Mouse (Mus musculus): ENCODE data around the gene Mapkapk3.
"Not testable (repeated sequence)": the region's sequence is repeated elsewhere in the genome, so short reads cannot be mapped to it uniquely, and the experiment has no call there.

The Mapkapk3 gene

DNA sequence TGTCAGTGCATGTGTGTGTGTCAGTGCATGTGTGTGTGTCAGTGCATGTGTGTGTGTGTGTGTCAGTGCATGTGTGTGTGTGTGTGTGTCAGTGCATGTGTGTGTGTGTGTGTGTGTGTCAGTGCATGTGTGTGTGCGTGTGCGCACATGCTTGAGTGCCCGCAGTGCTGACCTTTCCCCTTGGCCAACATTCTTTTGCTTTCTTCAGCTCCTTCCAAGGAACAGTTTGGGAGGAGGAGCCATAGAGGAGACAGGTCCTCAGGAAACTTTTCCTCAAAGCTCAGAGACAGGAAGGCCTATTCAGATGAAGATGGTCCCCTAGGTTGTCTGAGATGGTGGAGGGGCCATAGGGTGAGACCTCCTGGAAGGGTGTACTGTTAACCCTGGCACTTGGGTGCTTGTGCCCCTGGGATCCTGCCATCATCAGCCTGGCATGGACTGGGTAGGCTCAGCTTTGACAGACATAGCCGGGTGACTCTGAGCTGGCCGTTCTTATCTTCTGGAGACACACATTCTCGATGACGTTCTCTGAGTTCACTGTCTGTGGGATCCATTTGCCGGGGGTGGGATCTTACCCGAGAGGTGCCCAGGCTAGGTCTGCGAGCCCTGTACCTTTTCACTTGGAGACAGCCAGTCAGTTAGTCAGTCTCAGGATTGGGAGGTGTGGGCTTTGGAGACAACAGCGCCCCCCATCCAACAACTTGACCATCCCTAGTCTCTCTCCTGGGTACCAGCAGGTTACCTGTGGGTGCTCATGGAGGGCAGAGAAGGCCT is 17.6 kb upstream of the Mapkapk3 start:
- DNase-seq: no peak

DNA sequence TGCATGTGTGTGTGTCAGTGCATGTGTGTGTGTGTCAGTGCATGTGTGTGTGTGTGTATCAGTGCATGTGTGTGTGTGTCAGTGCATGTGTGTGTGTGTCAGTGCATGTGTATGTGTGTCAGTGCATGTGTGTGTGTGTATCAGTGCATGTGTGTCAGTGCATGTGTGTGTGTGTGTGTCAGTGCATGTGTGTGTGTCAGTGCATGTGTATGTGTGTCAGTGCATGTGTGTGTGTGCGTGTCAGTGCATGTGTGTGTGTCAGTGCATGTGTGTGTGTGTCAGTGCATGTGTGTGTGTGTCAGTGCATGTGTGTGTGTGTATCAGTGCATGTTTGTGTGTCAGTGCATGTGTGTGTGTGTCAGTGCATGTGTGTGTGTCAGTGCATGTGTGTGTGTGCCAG is 17.0 kb upstream of the Mapkapk3 start:
- DNase-seq: not testable (repeated sequence)

DNA sequence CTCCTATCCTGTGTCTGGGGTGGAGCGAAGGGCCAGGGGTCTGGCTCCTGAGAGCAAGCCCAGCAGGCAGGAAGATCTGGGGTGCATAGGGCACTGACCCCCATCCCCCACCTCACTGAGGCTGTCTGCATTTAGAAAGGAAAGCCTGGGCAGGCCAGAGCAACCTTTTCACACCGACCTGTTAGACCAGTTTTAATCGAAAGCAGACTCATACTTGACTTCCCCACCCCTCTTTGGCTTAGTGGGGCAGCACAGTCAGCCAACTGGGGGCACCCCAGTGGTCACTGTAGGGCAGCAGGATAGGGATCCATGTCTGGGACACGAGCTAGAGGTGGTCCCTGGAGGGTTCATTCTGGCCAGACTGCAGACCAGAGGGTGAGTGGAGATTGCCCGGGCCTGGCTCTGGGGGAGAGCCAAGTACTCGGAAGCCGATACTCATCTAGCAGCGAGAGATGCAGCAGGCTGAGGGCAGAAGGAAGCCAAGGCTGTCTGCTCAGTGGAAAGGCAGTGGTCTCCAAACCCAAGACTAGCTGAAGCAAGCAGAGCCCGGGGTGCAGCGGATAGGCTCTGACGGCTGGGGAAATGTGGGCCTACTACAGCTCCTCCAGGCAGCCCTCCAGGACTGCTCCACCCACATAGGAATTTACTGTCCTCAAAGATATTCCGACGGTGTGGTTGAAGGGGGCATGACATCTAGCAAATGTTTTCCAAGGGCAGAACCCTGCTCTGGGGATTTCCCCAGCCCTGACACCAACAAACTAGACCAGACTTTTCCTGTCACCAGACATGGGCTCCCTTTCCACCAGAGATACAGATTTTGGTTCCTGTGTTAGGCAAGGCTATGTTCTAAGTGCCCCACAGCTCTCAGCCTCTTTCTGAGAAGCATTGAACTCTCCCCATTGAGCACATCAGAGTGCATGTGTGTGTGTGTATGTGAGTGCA is 16.2 kb upstream of the Mapkapk3 start:
- no peak for DNase-seq

DNA sequence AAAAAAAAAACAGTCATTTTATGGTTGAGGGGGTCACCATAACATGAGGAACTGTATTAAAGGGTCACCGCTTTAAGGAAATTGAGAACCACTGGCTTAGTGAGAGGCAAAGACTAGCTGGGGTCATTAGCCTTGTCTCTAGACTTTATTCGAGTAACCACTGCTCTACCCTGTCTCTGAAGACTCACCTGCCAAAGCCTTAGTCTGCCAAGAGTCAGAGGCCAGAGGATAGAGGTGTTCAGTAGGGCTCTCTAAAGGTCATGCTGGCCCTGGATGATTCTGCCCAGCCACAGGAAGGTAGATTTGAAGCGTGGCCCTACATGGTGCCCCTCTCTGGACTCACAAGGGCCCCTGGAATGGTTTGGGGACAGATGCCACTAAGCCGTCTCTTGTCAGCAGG is 15.3 kb upstream of the Mapkapk3 start:
- no peak for DNase-seq

DNA sequence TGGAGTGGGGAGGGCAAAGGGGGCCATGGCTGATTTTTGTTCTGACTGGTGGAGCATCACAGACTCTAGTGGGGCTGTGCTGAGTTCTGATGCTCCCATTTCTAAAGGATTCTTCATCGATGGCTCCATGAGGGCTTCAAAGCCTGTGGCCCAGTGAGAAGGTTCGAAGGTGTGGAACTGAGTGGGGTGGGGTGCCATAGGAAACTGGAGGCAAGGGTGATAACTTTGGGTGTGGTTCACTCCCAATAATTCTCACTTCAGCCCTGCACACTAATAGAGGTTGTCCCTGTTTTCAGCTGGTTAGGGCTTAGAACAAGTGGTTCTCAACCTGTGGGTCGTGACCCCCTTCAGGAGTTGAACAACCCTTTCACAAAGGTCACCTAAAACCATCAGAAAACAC is 14.7 kb upstream of the Mapkapk3 start:
- DNase-seq: no peak

DNA sequence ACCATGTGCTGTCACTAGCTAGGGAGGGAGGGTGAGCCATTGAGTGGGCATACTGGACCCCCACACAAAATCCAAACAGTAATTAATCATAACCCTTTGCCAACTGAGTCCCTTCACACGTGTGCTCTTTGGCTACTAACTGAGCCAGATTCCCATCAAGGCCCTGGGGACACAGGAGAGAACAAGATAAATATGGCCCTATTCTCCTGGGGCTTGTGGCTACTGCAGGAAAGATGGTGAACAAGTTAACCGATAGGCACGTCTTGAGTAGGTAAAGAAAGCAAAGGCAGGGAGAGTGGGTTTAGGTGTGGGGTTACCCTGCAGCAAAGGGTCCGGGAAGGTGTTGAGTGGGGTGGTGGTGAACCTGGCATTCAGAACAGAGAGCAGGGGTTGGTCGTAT is 14.2 kb upstream of the Mapkapk3 start:
- DNase-seq: no peak

DNA sequence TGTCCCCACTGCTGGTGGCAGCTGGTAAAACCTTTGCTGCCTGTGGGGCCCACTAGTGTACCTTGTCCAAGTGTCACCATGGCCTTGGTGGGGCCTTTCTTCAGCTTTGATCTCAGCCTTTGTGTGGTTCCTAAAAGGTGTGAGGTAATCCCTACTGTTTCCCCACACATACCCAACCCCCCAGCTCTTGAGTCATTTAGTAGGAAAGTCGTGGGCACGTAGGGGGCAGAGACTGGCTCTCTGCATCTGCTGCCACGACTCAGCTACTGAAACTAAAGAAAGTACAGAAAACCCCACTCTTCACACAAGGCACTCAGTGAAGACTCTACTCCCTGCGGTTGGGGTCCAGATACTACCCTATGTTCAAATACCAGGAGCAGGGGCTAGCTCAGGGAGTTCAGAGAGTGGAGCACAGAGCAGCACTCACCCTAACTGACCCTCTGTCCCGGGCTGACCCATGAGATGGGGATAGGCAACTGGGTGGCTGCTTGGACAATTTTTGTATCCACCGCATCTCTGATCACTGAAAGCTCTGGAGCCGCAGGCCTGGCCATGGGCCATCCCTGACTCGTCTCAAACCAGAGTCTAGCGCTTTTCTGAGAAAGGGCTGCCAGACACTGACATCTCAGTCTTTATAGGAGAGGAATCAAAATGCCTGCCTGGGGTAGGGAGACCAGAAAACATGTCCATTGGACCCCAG is 13.6 kb upstream of the Mapkapk3 start:
- DNase-seq: no peak

DNA sequence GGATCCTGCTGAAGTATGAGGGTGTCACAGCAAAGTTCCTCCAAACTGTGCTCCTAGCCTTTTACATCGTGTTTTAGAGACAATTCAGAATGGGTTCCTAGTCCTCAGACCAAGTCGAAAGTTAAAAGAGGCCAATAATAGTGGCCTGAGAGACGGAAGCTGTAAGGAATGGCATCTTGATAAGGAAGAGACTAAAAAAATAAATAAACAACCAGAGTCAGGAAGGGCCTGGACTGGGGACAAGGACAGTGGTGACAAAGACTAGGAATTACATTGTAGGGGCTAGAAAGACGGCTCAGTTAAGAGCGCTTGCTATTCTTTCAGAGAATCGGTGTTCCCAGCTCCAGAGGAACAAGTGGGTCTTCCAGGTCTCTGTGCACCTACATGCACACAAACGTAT is 12.9 kb upstream of the Mapkapk3 start:
- no peak for DNase-seq

DNA sequence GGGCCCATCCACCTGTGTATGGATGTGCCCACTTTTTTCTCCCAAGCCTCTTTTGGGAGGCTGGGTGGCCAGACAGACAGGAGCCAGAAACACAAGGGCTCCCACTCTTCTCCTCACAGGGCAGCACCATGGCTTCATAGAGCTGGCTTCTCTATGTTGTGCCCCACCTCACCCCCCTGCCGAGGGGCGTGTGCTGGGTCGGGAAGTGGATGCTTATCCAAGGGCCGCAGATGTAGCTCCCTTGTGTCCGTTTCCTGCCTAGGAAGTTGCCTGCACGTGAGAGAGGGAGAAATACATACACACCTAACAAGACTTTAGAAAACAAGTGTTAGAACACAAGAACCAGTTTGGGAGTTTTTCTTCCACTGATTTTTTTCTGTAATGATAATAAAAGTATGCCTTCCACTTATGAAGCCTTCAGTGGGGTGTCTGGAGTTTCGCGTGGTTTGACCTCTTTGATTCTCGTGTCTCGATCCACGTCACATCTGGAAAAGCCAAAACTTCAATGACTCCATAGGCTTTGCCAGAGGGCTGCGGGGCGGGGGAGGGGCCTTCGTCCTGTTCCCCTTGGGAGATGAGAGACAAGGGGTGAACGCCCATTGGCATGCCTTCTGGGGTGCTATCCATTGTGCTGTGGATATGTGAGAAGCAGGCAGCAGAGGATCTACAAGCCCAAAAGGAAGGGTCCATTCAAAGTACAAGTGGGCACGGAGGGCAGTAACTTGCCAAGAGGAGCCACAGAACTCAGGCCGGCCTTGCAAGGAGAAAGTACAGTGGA is 12.1 kb upstream of the Mapkapk3 start:
- no peak for DNase-seq

DNA sequence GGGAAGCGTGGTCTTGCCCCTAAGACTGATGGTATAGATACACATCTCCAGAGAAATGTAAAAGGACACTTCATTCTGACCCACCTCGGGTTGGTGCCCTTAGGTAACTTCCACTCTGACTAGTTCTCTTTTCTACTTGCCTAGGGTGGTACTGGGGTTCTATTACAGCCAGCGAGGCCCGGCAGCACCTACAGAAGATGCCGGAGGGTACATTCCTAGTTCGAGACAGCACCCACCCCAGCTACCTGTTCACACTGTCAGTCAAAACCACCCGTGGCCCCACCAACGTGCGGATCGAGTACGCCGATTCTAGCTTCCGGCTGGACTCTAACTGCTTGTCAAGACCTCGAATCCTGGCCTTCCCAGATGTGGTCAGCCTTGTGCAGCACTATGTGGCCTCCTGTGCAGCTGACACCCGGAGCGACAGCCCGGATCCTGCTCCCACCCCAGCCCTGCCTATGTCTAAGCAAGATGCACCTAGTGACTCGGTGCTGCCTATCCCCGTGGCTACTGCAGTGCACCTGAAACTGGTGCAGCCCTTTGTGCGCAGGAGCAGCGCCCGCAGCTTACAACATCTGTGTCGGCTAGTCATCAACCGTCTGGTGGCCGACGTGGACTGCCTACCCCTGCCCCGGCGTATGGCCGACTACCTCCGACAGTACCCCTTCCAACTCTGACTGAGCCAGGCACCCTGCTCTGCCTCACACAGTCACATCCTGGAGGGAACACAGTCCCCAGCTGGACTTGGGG is 10.7 kb upstream of the Mapkapk3 start:
- DNase-seq: no peak

DNA sequence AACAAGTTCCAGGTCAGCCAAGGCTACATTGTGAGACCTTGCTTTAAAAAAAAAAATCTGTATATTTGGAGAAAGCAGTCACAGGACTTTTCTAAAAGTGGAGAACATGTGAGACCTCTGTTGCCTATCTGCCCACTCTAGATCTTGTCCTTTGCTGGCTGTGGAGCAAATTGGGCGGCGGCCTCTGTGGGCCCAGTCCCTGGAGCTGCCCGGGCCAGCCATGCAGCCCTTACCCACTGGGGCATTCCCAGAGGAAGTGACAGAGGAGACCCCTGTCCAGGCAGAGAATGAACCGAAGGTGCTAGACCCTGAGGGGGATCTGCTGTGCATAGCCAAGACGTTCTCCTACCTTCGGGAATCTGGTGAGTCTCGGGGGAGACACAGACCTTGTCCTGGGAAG is 10.1 kb upstream of the Mapkapk3 start:
- no peak for DNase-seq

DNA sequence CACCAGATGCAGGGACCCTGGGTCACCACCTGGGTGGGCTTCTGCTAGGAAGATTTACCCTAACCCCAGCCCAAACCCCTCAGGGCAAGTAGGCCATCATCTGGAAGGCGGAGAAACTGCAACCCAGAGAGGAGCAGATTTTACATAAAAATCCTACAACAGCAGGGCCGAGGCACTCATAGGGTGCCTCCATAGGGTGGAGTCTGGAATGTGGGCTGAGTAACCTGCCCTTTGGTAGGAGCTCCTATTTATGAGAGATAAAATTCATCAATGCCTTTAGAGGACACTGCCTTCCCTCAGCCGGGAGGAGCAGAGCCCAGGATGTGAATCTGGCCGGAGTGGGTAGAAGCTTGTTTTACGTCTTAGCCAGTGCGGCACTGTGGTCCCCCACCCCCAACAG is 9.2 kb upstream of the Mapkapk3 start:
- DNase-seq: no peak

DNA sequence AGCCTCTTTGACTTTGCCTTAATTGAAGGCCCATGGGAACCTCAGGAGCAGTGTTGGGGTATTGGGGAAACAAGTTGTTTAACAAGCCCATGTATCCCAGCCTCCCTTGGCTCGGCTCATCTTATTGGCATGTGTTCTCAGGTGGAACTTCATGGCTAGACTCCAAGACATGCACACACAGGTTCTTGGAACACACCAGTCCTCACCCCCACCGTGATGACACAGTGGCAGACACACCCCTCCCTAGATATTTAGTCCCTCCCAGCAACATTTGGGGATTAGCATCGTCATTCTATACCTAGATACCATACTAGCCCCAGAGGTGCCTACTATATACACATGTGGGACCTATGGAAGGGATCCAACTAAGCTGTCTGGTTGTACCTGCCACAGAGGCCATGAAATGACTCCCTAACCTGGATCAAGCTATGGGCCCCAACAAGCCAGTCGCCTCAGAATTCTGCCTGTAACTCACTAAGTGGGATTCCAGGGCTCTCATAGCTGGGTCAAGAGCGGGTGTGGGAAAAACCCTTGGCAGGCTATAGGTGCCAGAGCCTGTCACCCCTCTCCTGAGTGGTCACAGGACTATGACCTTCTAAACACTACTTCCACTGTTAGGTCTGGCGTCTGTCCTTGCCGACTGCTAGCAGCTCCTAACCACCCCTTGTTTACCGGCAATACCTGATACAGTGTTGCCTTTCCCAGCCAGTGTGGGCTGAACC is 8.5 kb upstream of the Mapkapk3 start:
- DNase-seq: no peak

DNA sequence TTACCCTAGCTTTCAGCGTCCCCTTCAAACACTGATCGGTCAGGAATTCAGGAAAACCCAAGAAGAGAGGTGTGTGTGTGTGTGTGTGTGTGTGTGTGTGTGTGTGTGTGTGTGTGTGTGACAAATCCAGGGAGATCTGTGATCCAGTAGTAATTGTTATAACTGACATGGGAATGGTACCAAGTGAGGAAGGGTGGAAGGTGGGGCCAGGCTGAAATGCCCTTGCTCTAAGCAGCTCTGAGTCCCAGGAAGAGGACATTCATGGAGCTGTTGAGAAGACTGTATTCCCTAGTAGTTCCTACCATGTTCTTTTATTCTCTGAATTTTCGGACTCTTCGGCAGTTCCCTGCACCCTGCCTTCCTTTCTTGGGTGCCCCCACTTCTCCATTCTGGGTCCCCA is 8.0 kb upstream of the Mapkapk3 start:
- DNase-seq: no peak

DNA sequence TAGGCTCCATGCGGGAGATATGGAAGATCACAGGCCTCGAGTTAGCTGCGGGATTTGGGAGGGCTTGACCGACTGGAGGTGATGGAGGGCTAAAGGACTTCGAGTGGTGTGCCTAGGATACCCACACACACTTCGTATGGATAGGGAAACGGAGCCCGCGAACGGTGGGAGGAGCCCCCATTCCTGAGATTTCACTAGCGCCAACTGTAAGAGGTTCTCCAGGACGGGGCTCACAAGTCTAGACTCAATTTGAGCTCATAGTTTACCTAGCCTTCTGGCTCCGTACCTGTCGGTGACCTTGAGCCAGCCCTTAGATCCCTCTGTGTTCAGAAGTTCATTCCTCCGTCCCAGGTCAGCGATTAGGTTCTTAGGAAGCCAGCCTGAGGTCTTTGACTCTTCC is 7.4 kb upstream of the Mapkapk3 start:
- DNase-seq: no peak

DNA sequence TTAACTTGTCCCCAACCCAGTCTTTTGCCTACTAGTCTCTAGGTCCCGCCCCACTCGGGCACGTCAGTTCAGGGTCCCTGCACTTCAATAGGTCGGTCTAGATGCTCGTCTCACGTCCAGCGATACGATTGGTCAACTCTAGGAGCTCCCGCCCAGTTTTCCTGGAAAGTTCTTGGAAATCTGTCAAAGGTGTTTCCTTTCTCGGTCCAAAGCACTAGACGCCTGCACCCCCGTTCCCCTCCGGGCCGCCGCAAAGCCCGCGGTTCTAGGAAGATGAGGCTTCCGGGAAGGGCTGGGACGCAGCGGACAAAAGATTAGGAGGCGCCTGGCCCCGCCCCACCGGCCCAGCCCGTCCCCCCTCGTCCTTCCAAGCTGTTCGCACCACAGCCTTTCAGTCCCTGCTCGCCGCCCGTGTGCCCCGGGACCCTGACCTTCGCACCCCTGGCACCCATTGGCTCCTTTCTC is 6.9 kb upstream of the Mapkapk3 start:
- peak; percentile 86 for DNase-seq

DNA sequence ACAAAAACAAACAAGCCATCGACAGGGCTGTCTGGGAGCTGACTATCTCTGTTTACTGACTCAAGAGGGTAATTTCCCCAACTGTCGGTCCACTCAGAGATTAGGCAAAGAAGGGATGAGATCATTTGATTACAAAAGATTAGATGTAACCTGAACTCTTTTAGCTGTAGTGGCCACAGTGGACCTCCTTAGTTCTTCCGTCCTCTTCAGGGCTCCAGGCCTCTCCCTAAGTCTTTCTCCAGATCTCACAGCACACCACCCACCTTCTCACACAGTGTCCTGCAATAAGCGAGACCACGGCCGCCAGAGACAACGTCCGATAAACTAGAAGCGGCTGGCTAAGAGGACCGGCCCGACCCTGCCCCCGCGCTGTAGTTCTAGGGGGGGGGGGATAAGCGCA is 6.4 kb upstream of the Mapkapk3 start:
- no peak for DNase-seq

DNA sequence AAGGTAGTCTGAATTCAATTTTAAA is 6.2 kb upstream of the Mapkapk3 start, which contains the start of gene Cish:
Cish (plus strand) TSS at position 11 of the 25 bp plus-strand sequence.
- no peak for DNase-seq

DNA sequence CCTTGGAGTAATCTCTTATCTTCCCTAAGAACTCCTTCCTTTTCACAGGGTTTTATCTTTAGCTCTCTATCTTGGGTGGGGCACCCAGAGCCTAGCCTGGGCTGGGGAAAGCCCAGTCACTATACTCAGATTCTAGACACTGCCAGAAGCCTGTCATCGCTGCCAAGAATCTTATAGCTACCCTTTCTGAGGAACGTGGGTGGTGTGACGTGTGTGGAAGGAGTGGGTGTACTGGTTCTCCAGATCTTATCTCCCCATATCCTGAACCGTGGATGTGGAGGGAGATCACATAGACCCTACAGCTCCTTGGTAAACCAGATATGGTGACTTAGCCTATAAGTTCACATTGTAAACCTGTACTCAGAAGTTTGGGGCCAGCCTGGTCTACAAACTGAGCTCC is 5.9 kb upstream of the Mapkapk3 start:
- DNase-seq: peak; percentile 37

DNA sequence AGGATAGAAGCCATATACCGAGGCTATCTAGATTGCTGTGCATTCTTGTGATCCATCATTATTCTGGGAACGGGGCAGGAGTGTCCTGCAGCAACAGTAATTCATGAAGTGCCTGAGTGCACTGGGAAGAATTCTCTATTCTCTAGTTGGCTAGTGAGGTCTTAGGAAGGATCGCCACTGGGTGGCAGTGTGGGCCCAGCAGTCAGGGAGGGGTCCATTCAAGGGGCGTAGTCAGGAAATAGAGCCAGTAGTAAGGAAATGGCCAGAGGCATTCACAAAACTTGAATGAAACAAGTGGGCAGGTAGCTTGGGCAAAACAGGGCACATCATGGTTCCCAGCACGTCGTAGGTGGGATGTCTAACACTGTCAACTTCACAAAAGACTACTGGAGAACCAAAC is 4.6 kb upstream of the Mapkapk3 start:
- peak; percentile 86 for DNase-seq

DNA sequence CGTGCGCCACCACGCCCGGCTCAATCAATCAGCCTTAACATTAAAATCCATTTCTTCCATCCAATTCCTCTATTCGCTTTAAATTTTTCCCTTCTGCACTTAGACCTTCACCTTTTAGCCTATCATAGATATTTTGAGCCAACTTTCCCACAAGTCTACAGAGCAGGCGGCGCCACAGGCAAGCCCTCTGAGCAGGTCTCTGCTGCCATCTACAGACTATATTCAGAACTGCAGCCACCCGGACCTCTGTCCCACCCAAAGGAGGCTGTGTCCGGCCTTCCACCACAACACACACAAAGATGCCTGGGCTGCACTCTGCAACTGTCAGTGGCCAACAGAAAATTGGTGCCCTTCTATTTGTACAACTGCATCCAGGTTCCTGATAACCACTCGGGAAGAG is 1.2 kb upstream of the Mapkapk3 start:
- peak; percentile 85 for DNase-seq

DNA sequence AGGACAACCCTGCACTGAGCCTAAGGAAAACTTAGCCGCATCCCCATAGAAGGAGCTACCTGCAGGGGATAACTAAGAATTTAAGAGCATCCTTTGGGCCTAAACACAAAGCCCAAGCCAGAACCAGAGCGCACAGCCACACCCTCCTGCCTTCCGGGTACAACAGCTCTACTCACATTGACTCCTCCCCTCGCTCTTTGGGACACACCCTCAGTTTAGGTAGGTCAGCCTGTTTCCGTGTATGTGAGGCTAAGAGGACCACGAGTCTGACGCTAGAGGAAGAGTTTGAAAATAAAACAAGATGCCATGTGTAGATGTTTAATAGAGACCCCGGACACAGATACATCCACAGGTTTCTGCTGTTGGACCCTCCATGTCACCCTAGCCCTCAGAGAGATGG is 966 bp downstream of the Mapkapk3 start:
- peak; percentile 62 for DNase-seq

Measured in thymus, postnatal 14 days (tissue).